Mouse (Mus musculus): ENCODE results near the gene Cd3e. TPM values are rescaled to one million over a fixed set of nuclear protein-coding genes. Genes with fewer than 3 reads are reported as not detected.

Cd3e gene
- polyA plus RNA-seq, 1 experiment from 2014 or later: not detected

- H3K9me3 ChIP-seq (replicated peaks; ENCODE audit: control insufficient read depth, low read length): no peaks in the 10 kb centered on the region
- peak within 1 kb of the TSS; percentile 54; the same call in 1 of the 2 replicates for H3K27ac ChIP-seq (ENCODE audit: low read depth, low read length)
- H3K4me2 ChIP-seq: peak within 1 kb of the TSS; percentile 94
- H3K4me3 ChIP-seq (ENCODE audit: low read depth, low read length): peak within 1 kb of the TSS; percentile 92
- peak within 1 kb of the TSS; percentile 88 for H3K9ac ChIP-seq (ENCODE audit: low read depth, low read length)
- WGBS (ENCODE audit: insufficient replicate concordance): under 1% methylated on average over 39 of the region's 39 CpGs
- no peaks in the 10 kb centered on the region for H3K36me3 ChIP-seq (ENCODE audit: control insufficient read depth, insufficient read depth, low read length)
- peak; percentile 92 for ATAC-seq (replicated peaks; ENCODE audit: insufficient number of reproducible peaks, low FRiP score, low TSS enrichment)
- H3K27me3 ChIP-seq (ENCODE audit: control insufficient read depth, insufficient read depth, low read length): peaks cover under 1% of the 10 kb centered on the region; the same call in 1 of the 2 replicates
- H3K4me1 ChIP-seq (ENCODE audit: control insufficient read depth, insufficient read depth, low read length): peaks cover 6% of the 10 kb centered on the region
Measured at GRCm38 (mm10) chr9:44965126-44965832, 44.1 kb downstream of the Cd3e start, which contains the start of gene Ube4a. Gene Ube4a, minus strand, starts transcription at chr9:44965600.

DNA sequence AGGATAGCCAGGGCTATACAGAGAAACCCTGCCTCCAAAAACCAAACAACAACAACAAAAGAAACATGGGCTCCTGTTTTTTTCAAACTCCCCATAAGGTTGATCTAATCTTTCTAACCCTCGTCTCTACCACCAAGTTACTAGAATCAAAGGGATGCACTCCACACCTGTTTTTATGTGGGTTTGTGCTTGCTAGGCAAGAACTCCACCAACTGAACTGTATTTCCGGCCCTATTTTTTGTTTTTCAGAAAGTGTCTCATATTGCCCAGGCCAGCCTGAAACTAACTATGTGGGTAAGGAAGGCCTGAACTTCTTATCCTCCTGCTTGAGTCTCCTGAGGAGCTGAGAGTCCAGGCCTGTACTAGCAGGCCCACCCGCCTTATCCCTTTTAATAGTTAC lies 55.0 kb downstream of the Cd3e start:
- WGBS (ENCODE audit: insufficient replicate concordance): 85% methylated on average over 3 of the region's 3 CpGs
- Histone ChIP-seq H3K27ac (ENCODE audit: low read depth, low read length) (no peak overlapping the region), H3K4me2 (no peak overlapping the region), H3K4me3 (ENCODE audit: low read depth, low read length) (no peak overlapping the region), H3K27me3 (ENCODE audit: control insufficient read depth, insufficient read depth, low read length) (no peaks in the 10 kb centered on the region), H3K36me3 (ENCODE audit: control insufficient read depth, insufficient read depth, low read length) (peaks cover 19% of the 10 kb centered on the region), H3K4me1 (ENCODE audit: control insufficient read depth, insufficient read depth, low read length) (no peaks in the 10 kb centered on the region), H3K9ac (ENCODE audit: low read depth, low read length) (no peak overlapping the region), H3K9me3 (replicated peaks; ENCODE audit: control insufficient read depth, low read length) (no peaks in the 10 kb centered on the region)
- no peak for ATAC-seq (replicated peaks; ENCODE audit: insufficient number of reproducible peaks, low FRiP score, low TSS enrichment)

Other genes with a start within 250 kb of the Cd3e start
- 139 and 168 TPM in 2 replicates for gene Arcn1, start 241.8 kb downstream of the Cd3e start, polyA plus RNA-seq (2014; fragmentation: Nextera tagmentation; extraction: Ambion mirVana)
- 71.4 and 72.5 TPM in 2 replicates for gene Ift46, start 241.7 kb downstream of the Cd3e start, polyA plus RNA-seq (2014; fragmentation: Nextera tagmentation; extraction: Ambion mirVana)
- gene Tmem25, start 210.3 kb downstream of the Cd3e start, polyA plus RNA-seq (2014; fragmentation: Nextera tagmentation; extraction: Ambion mirVana): 0.80 and 0.90 TPM in 2 replicates
- gene Ttc36, start 206.6 kb downstream of the Cd3e start, polyA plus RNA-seq (2014; fragmentation: Nextera tagmentation; extraction: Ambion mirVana): 0.24 TPM in 1 of 2 replicates, not detected in the other
- gene Kmt2a, start 128.3 kb downstream of the Cd3e start, polyA plus RNA-seq (2014; fragmentation: Nextera tagmentation; extraction: Ambion mirVana): 7.3 and 13.9 TPM in 2 replicates
- gene Atp5l, start 88.9 kb downstream of the Cd3e start, polyA plus RNA-seq (2014; fragmentation: Nextera tagmentation; extraction: Ambion mirVana): 943 and 1,030 TPM in 2 replicates
- 22.7 and 26.5 TPM in 2 replicates for gene Ube4a, start 44.0 kb downstream of the Cd3e start, polyA plus RNA-seq (2014; fragmentation: Nextera tagmentation; extraction: Ambion mirVana)
- not detected in 2 replicates for gene Cd3g, start 29.2 kb downstream of the Cd3e start, polyA plus RNA-seq (2014; fragmentation: Nextera tagmentation; extraction: Ambion mirVana)
- not detected in 2 replicates for gene Cd3d, start 27.8 kb downstream of the Cd3e start, polyA plus RNA-seq (2014; fragmentation: Nextera tagmentation; extraction: Ambion mirVana)
- 0.25 and 1.3 TPM in 2 replicates for gene Mpzl2, start 30.2 kb upstream of the Cd3e start, polyA plus RNA-seq (2014; fragmentation: Nextera tagmentation; extraction: Ambion mirVana)
- 1.6 and 1.7 TPM in 2 replicates for gene Mpzl3, start 45.6 kb upstream of the Cd3e start, polyA plus RNA-seq (2014; fragmentation: Nextera tagmentation; extraction: Ambion mirVana)
- 0.31 and 0.36 TPM in 2 replicates for gene Jaml, start 69.6 kb upstream of the Cd3e start, polyA plus RNA-seq (2014; fragmentation: Nextera tagmentation; extraction: Ambion mirVana)
- 2.3 and 3.2 TPM in 2 replicates for gene Scn2b, start 108.2 kb upstream of the Cd3e start, polyA plus RNA-seq (2014; fragmentation: Nextera tagmentation; extraction: Ambion mirVana)
- 0.10 and 0.46 TPM in 2 replicates for gene Scn4b, start 128.8 kb upstream of the Cd3e start, polyA plus RNA-seq (2014; fragmentation: Nextera tagmentation; extraction: Ambion mirVana)
- not detected in 2 replicates for gene BC049352, start 172.4 kb upstream of the Cd3e start, polyA plus RNA-seq (2014; fragmentation: Nextera tagmentation; extraction: Ambion mirVana)
- 0.07 TPM in 1 of 2 replicates, not detected in the other for gene Tmprss4, start 194.5 kb upstream of the Cd3e start, polyA plus RNA-seq (2014; fragmentation: Nextera tagmentation; extraction: Ambion mirVana)

Data from heart, embryonic 11.5 days (tissue).